Mouse (Mus musculus) lung, postnatal 0 days (tissue): Measurements from ENCODE around the gene Syn1. TPM values are rescaled to one million over a fixed set of nuclear protein-coding genes. Genes with fewer than 3 reads are reported as not detected.

ENCODE experiments used
- ATAC-seq: fragments of 200-750 bp; cut with Nextera tagmentation; 2 replicates; pipeline ENCODE4 v1.8.0; 2017; ENCODE audit warnings: moderate library complexity
- DNase-seq: peaks from one replicate; pipeline ENCODE4 v3.0.0-alpha.2; 2016; ENCODE audit warnings: low spot score
- H3K27ac ChIP-seq: fragments of 300-500 bp; sonication (generic); 2 replicates; pipeline ENCODE4 v1.5.1; 2014; ENCODE audit warnings: antibody characterized with exemption, mild to moderate bottlenecking, low read length, mixed read lengths
- H3K27me3 ChIP-seq: fragments of 300-500 bp; sonication (generic); replicated peaks from 2 replicates; pipeline ENCODE4 v1.6.1; 2014; ENCODE audit warnings: low read length, mixed read lengths; ENCODE audit not compliant: insufficient read depth
- H3K36me3 ChIP-seq: fragments of 300-500 bp; sonication (generic); 2 replicates; pipeline ENCODE4 v1.6.1; 2014; ENCODE audit warnings: low read length, mixed read lengths; ENCODE audit not compliant: insufficient read depth
- H3K4me1 ChIP-seq: fragments of 300-500 bp; sonication (generic); 2 replicates; pipeline ENCODE4 v1.6.1; 2014; ENCODE audit warnings: antibody characterized with exemption, low read depth, low read length, mixed read lengths; ENCODE audit not compliant: insufficient read depth
- H3K4me2 ChIP-seq: fragments of 300-500 bp; sonication (generic); replicated peaks from 2 replicates; pipeline ENCODE4 v1.6.1; 2014; ENCODE audit warnings: low read depth, mild to moderate bottlenecking, low read length, moderate library complexity, mixed read lengths
- H3K4me3 ChIP-seq: fragments of 300-500 bp; sonication (generic); 2 replicates; pipeline ENCODE4 v1.5.1; 2014; ENCODE audit warnings: low read depth, low read length
- H3K9ac ChIP-seq: fragments of 300-500 bp; sonication (generic); replicated peaks from 2 replicates; pipeline ENCODE4 v1.6.1; 2014; ENCODE audit warnings: low read depth, mild to moderate bottlenecking
- H3K9me3 ChIP-seq: fragments of 300-500 bp; sonication (generic); 2 replicates; pipeline ENCODE4 v1.6.1; 2016; ENCODE audit warnings: low read length, mixed read lengths
- CTCF ChIP-seq: IDR thresholded peaks from 2 replicates; pipeline ENCODE4 v1.5.1; 2016; ENCODE audit warnings: antibody characterized with exemption, mild to moderate bottlenecking
- EP300 ChIP-seq: IDR thresholded peaks from 2 replicates; pipeline ENCODE4 v1.6.1; 2016; ENCODE audit warnings: antibody characterized with exemption, mild to moderate bottlenecking, control low read depth
- WGBS: fragments of 180-500 bp; shearing (Covaris S2); extraction: QIAGEN DNeasy Blood & Tissue Kit; methylation state at CpG from one replicate; pipeline ENCODE4 v1.1.7; 2014; 5-methylcytosine and 5-hydroxymethylcytosine counted together
- microRNA-seq: library from miRNA; unstranded; fragments of <30 nt; microRNA quantifications from one replicate; pipeline ENCODE4, GENCODE M21; 2016
- polyA plus RNA-seq: library from polyadenylated mRNA; unstranded; fragments of >200 nt; fragmentation: Nextera tagmentation; extraction: Ambion mirVana; gene quantifications from 2 replicates; pipeline ENCODE4 v1.2.1, GENCODE M21; 2015

Gene Syn1
- polyA plus RNA-seq, 1 experiment from 2014 or later, result not detected

- Histone ChIP-seq H3K36me3 (peaks cover 4% of the 10 kb centered on the region; the same call in 1 of the 2 replicates), H3K4me2 (peak overlapping the region; percentile 35), H3K4me3 (peak overlapping the region; percentile 15; the same call in 1 of the 2 replicates), H3K27ac (peak overlapping the region; percentile 47; the same call in 1 of the 2 replicates), H3K4me1 (no peaks in the 10 kb centered on the region), H3K27me3 (no peaks in the 10 kb centered on the region), H3K9me3 (no peaks in the 10 kb centered on the region), H3K9ac (no peak overlapping the region)
- ATAC-seq (no peak), DNase-seq (no peak)
- 19% methylated on average over 2 of the region's 2 CpGs for WGBS
- TF ChIP-seq EP300 (no peak), CTCF (no peak)
These were observed 73.0 kb downstream of the Syn1 start for GRCm38 (mm10) chrX:20847816-20848215.

- no peaks in the 10 kb centered on the region for H3K9me3 ChIP-seq
- no peak for TF ChIP-seq CTCF
- TF ChIP-seq EP300, result no peak
- no peak for DNase-seq
- no peaks in the 10 kb centered on the region for H3K4me1 ChIP-seq
- WGBS, result 87% methylated on average over 3 of the region's 3 CpGs
- ATAC-seq, result no peak
- H3K27me3 ChIP-seq, result no peaks in the 10 kb centered on the region
- H3K36me3 ChIP-seq, result peaks cover 4% of the 10 kb centered on the region; the same call in 1 of the 2 replicates
- H3K4me2 ChIP-seq, result no peak overlapping the region
- H3K27ac ChIP-seq, result no peak overlapping the region
- no peak overlapping the region for H3K4me3 ChIP-seq
- no peak overlapping the region for H3K9ac ChIP-seq
These were observed 73.6 kb downstream of the Syn1 start for GRCm38 (mm10) chrX:20847232-20847631.

- Histone ChIP-seq H3K4me2 (no peak overlapping the region), H3K4me1 (no peaks in the 10 kb centered on the region), H3K36me3 (no peaks in the 10 kb centered on the region), H3K4me3 (no peak overlapping the region), H3K27me3 (no peaks in the 10 kb centered on the region), H3K27ac (0 out of 2 replicates have a peak overlapping the region, but pooled peaks have one; percentile 32), H3K9ac (no peak overlapping the region), H3K9me3 (no peaks in the 10 kb centered on the region)
- TF ChIP-seq EP300 (no peak), CTCF (peak; percentile 66)
- peak; percentile 84 for DNase-seq
- ATAC-seq, result peak; percentile 97
- 21% methylated on average over 5 of the region's 5 CpGs for WGBS
These were observed 91.9 kb downstream of the Syn1 start for GRCm38 (mm10) chrX:20828934-20829333.

GRCm38 (mm10) chrX:20819708-20820426, 100.9 kb downstream of the Syn1 start:
- H3K27me3 ChIP-seq, result no peaks in the 10 kb centered on the region
- TF ChIP-seq EP300 (no peak), CTCF (peak; percentile 69)
- H3K4me3 ChIP-seq, result peak overlapping the region; percentile 28
- H3K4me1 ChIP-seq, result no peaks in the 10 kb centered on the region
- H3K9me3 ChIP-seq, result no peaks in the 10 kb centered on the region
- H3K9ac ChIP-seq, result no peak overlapping the region
- peak; percentile 76 for ATAC-seq
- no peak overlapping the region for H3K27ac ChIP-seq
- 41% methylated on average over 5 of the region's 8 CpGs for WGBS
- peak; percentile 84 for DNase-seq
- H3K4me2 ChIP-seq, result peak overlapping the region; percentile 61
- H3K36me3 ChIP-seq, result no peaks in the 10 kb centered on the region

- TF ChIP-seq EP300 (no peak), CTCF (peak; percentile 85)
- Histone ChIP-seq H3K9me3 (no peaks in the 10 kb centered on the region), H3K27me3 (no peaks in the 10 kb centered on the region), H3K36me3 (no peaks in the 10 kb centered on the region), H3K4me3 (peak overlapping the region; percentile 28), H3K27ac (no peak overlapping the region), H3K4me1 (no peaks in the 10 kb centered on the region), H3K9ac (no peak overlapping the region), H3K4me2 (peak overlapping the region; percentile 61)
- WGBS, result 27% methylated on average over 12 of the region's 19 CpGs
- DNase-seq (peak; percentile 87), ATAC-seq (peak; percentile 91)
These were observed 101.6 kb downstream of the Syn1 start for GRCm38 (mm10) chrX:20819204-20819628.

- no peak overlapping the region for H3K4me2 ChIP-seq
- H3K4me1 ChIP-seq, result no peaks in the 10 kb centered on the region
- no peaks in the 10 kb centered on the region for H3K9me3 ChIP-seq
- H3K4me3 ChIP-seq, result no peak overlapping the region
- H3K27me3 ChIP-seq, result no peaks in the 10 kb centered on the region
- peak; percentile 32 for DNase-seq
- H3K27ac ChIP-seq, result no peak overlapping the region
- no peak overlapping the region for H3K9ac ChIP-seq
- WGBS, result 41% methylated on average over 6 of the region's 6 CpGs
- no peaks in the 10 kb centered on the region for H3K36me3 ChIP-seq
- peak; percentile 48 for ATAC-seq
- peak; percentile 52; the same call in 1 of the 2 replicates for TF ChIP-seq EP300
- TF ChIP-seq CTCF, result no peak
These were observed 103.8 kb downstream of the Syn1 start for GRCm38 (mm10) chrX:20816974-20817373.

Small RNAs within 50 kb of the gene (microRNA-seq; reads per million reads assigned to microRNA genes)
- gene Gm24824 (not detected), gene Mir5617 (not detected)

Other genes starting within 250 kb of the Syn1 start
- 58.1 and 60.3 TPM in 2 replicates for gene Cdk16, start 233.1 kb downstream of the Syn1 start, polyA plus RNA-seq
- 6.5 and 6.6 TPM in 2 replicates for gene Usp11, start 217.1 kb downstream of the Syn1 start, polyA plus RNA-seq
- 73.8 and 74.4 TPM in 2 replicates for gene Araf, start 123.2 kb downstream of the Syn1 start, polyA plus RNA-seq
- 20.2 and 26.5 TPM in 2 replicates for gene Timp1, start 50.8 kb downstream of the Syn1 start, polyA plus RNA-seq
- 11.3 and 14.3 TPM in 2 replicates for gene Cfp, start 10.6 kb upstream of the Syn1 start, polyA plus RNA-seq
- 5.2 and 5.7 TPM in 2 replicates for gene Elk1, start 29.6 kb upstream of the Syn1 start, polyA plus RNA-seq
- gene Uxt, start 41.0 kb upstream of the Syn1 start, polyA plus RNA-seq, result 55.8 and 69.5 TPM in 2 replicates
- gene Zfp182, start 141.3 kb upstream of the Syn1 start, polyA plus RNA-seq, result 3.7 and 4.4 TPM in 2 replicates
- gene Spaca5, start 147.4 kb upstream of the Syn1 start, polyA plus RNA-seq, result not detected in 2 replicates
- 1.1 and 1.5 TPM in 2 replicates for gene Zfp300, start 168.5 kb upstream of the Syn1 start, polyA plus RNA-seq
- gene Ssxa1, start 194.8 kb upstream of the Syn1 start, polyA plus RNA-seq, result not detected in 2 replicates